Mouse (Mus musculus): ENCODE measurements around the gene Top2a. TPM values are rescaled to one million over a fixed set of nuclear protein-coding genes. Genes with fewer than 3 reads are reported as not detected.
A peak's percentile ranks its signal among the peaks of the same experiment; 100 is the strongest.

The Top2a gene
- 141 and 227 TPM in 2 replicates for polyA plus RNA-seq (2011; ENCODE audit: insufficient read length, low read depth, missing spikeins)

- H3K4me3 ChIP-seq (ENCODE audit: insufficient read depth, low read length) = peak within 1 kb of the TSS; percentile 78
- TF ChIP-seq CTCF (IDR thresholded peaks at IDR 0.05; ENCODE audit: borderline replicate concordance, insufficient read depth, low read length) (no peak), POLR2A (IDR thresholded peaks at IDR 0.05; ENCODE audit: low read depth, low read length) (peak; percentile 87)
- peak within 1 kb of the TSS; percentile 34; the same call in 1 of the 2 replicates for H3K27ac ChIP-seq (ENCODE audit: insufficient read depth, low read length)
- peaks cover 7% of the 10 kb centered on the region for H3K4me1 ChIP-seq (ENCODE audit: control insufficient read depth, insufficient read depth, low read length)
These were observed at the start of gene Top2a for GRCm38 (mm10) chr11:99023500-99024467. Top2a (minus strand) TSS chr11:99024189.

GRCm38 (mm10) chr11:99073781-99074180, 49.8 kb upstream of the Top2a start:
- no peaks in the 10 kb centered on the region for H3K4me1 ChIP-seq (ENCODE audit: control insufficient read depth, insufficient read depth, low read length)
- no peak overlapping the region for H3K4me3 ChIP-seq (ENCODE audit: insufficient read depth, low read length)
- no peak overlapping the region for H3K27ac ChIP-seq (ENCODE audit: insufficient read depth, low read length)
- no peak for TF ChIP-seq CTCF (IDR thresholded peaks at IDR 0.05; ENCODE audit: borderline replicate concordance, insufficient read depth, low read length)
- no peak for TF ChIP-seq POLR2A (IDR thresholded peaks at IDR 0.05; ENCODE audit: low read depth, low read length)

GRCm38 (mm10) chr11:99071866-99072265, 47.9 kb upstream of the Top2a start:
- Histone ChIP-seq H3K27ac (ENCODE audit: insufficient read depth, low read length) (no peak overlapping the region), H3K4me3 (ENCODE audit: insufficient read depth, low read length) (no peak overlapping the region), H3K4me1 (ENCODE audit: control insufficient read depth, insufficient read depth, low read length) (no peaks in the 10 kb centered on the region)
- TF ChIP-seq CTCF (IDR thresholded peaks at IDR 0.05; ENCODE audit: borderline replicate concordance, insufficient read depth, low read length) = no peak
- no peak for TF ChIP-seq POLR2A (IDR thresholded peaks at IDR 0.05; ENCODE audit: low read depth, low read length)

GRCm38 (mm10) chr11:99068455-99068854, 44.5 kb upstream of the Top2a start:
- TF ChIP-seq CTCF (IDR thresholded peaks at IDR 0.05; ENCODE audit: borderline replicate concordance, insufficient read depth, low read length) (no peak), POLR2A (IDR thresholded peaks at IDR 0.05; ENCODE audit: low read depth, low read length) (no peak)
- no peak overlapping the region for H3K4me3 ChIP-seq (ENCODE audit: insufficient read depth, low read length)
- no peak overlapping the region for H3K27ac ChIP-seq (ENCODE audit: insufficient read depth, low read length)
- no peaks in the 10 kb centered on the region for H3K4me1 ChIP-seq (ENCODE audit: control insufficient read depth, insufficient read depth, low read length)

- TF ChIP-seq POLR2A (IDR thresholded peaks at IDR 0.05; ENCODE audit: low read depth, low read length) = no peak
- no peak for TF ChIP-seq CTCF (IDR thresholded peaks at IDR 0.05; ENCODE audit: borderline replicate concordance, insufficient read depth, low read length)
- Histone ChIP-seq H3K4me3 (ENCODE audit: insufficient read depth, low read length) (no peak overlapping the region), H3K27ac (ENCODE audit: insufficient read depth, low read length) (no peak overlapping the region), H3K4me1 (ENCODE audit: control insufficient read depth, insufficient read depth, low read length) (no peaks in the 10 kb centered on the region)
These were observed 43.6 kb upstream of the Top2a start for GRCm38 (mm10) chr11:99067591-99067990.

GRCm38 (mm10) chr11:99065979-99066378, 42.0 kb upstream of the Top2a start:
- TF ChIP-seq POLR2A (IDR thresholded peaks at IDR 0.05; ENCODE audit: low read depth, low read length) (no peak), CTCF (IDR thresholded peaks at IDR 0.05; ENCODE audit: borderline replicate concordance, insufficient read depth, low read length) (peak; percentile 87)
- H3K4me1 ChIP-seq (ENCODE audit: control insufficient read depth, insufficient read depth, low read length) = no peaks in the 10 kb centered on the region
- no peak overlapping the region for H3K27ac ChIP-seq (ENCODE audit: insufficient read depth, low read length)
- H3K4me3 ChIP-seq (ENCODE audit: insufficient read depth, low read length) = no peak overlapping the region

GRCm38 (mm10) chr11:99065353-99065752, 41.4 kb upstream of the Top2a start:
- no peak overlapping the region for H3K27ac ChIP-seq (ENCODE audit: insufficient read depth, low read length)
- no peak overlapping the region for H3K4me3 ChIP-seq (ENCODE audit: insufficient read depth, low read length)
- no peak for TF ChIP-seq POLR2A (IDR thresholded peaks at IDR 0.05; ENCODE audit: low read depth, low read length)
- TF ChIP-seq CTCF (IDR thresholded peaks at IDR 0.05; ENCODE audit: borderline replicate concordance, insufficient read depth, low read length) = no peak
- no peaks in the 10 kb centered on the region for H3K4me1 ChIP-seq (ENCODE audit: control insufficient read depth, insufficient read depth, low read length)

- Histone ChIP-seq H3K4me1 (ENCODE audit: control insufficient read depth, insufficient read depth, low read length) (no peaks in the 10 kb centered on the region), H3K4me3 (ENCODE audit: insufficient read depth, low read length) (no peak overlapping the region), H3K27ac (ENCODE audit: insufficient read depth, low read length) (no peak overlapping the region)
- TF ChIP-seq POLR2A (IDR thresholded peaks at IDR 0.05; ENCODE audit: low read depth, low read length) (no peak), CTCF (IDR thresholded peaks at IDR 0.05; ENCODE audit: borderline replicate concordance, insufficient read depth, low read length) (no peak)
These were observed 39.6 kb upstream of the Top2a start for GRCm38 (mm10) chr11:99063406-99064131.

- Histone ChIP-seq H3K4me1 (ENCODE audit: control insufficient read depth, insufficient read depth, low read length) (no peaks in the 10 kb centered on the region), H3K4me3 (ENCODE audit: insufficient read depth, low read length) (no peak overlapping the region), H3K27ac (ENCODE audit: insufficient read depth, low read length) (no peak overlapping the region)
- TF ChIP-seq POLR2A (IDR thresholded peaks at IDR 0.05; ENCODE audit: low read depth, low read length) = no peak
- no peak for TF ChIP-seq CTCF (IDR thresholded peaks at IDR 0.05; ENCODE audit: borderline replicate concordance, insufficient read depth, low read length)
These were observed 38.7 kb upstream of the Top2a start for GRCm38 (mm10) chr11:99062661-99063060.
